Mouse (Mus musculus) brain, embryonic 14.5 days (tissue): ENCODE data around the gene Fam124b.

Experiments used
- CTCF ChIP-seq: fragments of 200-500 bp; IDR thresholded peaks from 2 replicates; pipeline ENCODE4 v1.5.1; 2012; ENCODE audit warnings: inconsistent platforms, mild to moderate bottlenecking, moderate library complexity, borderline replicate concordance; ENCODE audit not compliant: insufficient read depth, insufficient read length; ENCODE audit errors: extremely low read depth
- POLR2A ChIP-seq: fragments of 200-500 bp; IDR thresholded peaks from 2 replicates; pipeline ENCODE4 v1.6.1; 2012; ENCODE audit warnings: mild to moderate bottlenecking, inconsistent platforms, borderline replicate concordance; ENCODE audit not compliant: poor library complexity, insufficient read depth, insufficient read length, severe bottlenecking; ENCODE audit errors: extremely low read depth

DNA sequence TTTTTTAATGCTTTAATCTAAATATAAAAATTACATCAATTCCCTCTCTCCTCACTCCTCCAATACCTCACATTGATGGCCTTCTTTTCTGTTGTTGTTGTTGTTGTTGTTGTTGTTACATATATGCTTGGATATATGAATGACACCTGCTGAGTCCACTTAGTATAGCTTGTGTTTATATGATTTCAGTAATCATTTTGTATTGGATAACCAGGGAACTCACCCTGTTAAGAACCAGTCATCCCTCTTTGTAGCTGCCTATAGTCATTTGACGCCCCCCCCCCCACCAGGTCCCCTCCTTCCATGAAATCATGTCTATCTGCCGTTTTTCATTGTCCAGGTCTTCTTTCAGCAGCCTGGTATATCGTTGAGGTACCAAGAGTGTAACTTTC is 36.9 kb downstream of the Fam124b start:
- TF ChIP-seq CTCF, result no peak
- TF ChIP-seq POLR2A, result no peak
